ENCODE assay signal across 15 mouse cellular contexts in the genomic region with DNA sequence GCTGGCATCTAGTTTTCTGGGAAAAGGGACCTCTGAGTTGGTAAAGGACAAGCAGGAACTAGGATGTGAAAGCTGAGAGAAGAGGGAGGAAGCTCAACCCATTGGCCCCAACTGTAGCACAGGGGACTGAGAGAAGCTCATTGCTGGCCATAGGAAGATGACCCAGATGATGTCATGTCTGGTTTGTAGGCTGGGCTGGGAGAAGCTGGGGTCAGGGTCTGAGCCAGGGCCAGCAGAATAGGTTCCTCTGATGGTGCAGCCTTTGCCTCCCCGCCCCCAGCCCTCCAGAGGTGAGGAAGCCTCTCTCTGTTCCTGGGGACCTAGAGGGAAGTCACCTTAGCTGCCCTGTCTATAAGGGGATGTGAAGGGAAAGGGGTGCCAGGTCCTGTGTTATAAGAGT. TPM values are rescaled to one million over a fixed set of nuclear protein-coding genes. Genes with fewer than 3 reads are reported as not detected.
DNase-seq lines count a peak whose midpoint lies in the region; ATAC-seq lines count a peak whose summit lies in the region.
"Had no signal": no experiment of that assay in that cellular context is flagged by ENCODE, and none has a peak within 500 bp of the region (broad histone marks: within the 10 kb centered on the region; RNA-seq: fewer than 3 reads in every experiment).

No protein-coding gene starts in this region.

- H3K27me3 ChIP-seq in hindbrain, embryonic 10.5 days (ENCODE audit: insufficient read depth, poor library complexity, severe bottlenecking) = no peaks in the 10 kb centered on the region
- no peaks in the 10 kb centered on the region for H3K27me3 ChIP-seq in hindbrain, embryonic 16.5 days (replicated peaks; ENCODE audit: control insufficient read depth, insufficient read depth, low read length)
- H3K27me3 ChIP-seq: embryonic facial prominence, embryonic 13.5 days; embryonic facial prominence, embryonic 15.5 days; forebrain, embryonic 12.5 days had no signal

- no peak overlapping the region for H3K4me2 ChIP-seq in hindbrain, embryonic 16.5 days (ENCODE audit: low read length)
- H3K4me2 ChIP-seq: embryonic facial prominence, embryonic 13.5 days; embryonic facial prominence, embryonic 15.5 days; forebrain, embryonic 12.5 days had no signal

- H3K9me3 ChIP-seq in hindbrain, embryonic 10.5 days = no peaks in the 10 kb centered on the region
- H3K9me3 ChIP-seq in hindbrain, embryonic 16.5 days (ENCODE audit: control insufficient read depth, low read length) = no peaks in the 10 kb centered on the region
- H3K9me3 ChIP-seq: embryonic facial prominence, embryonic 13.5 days; embryonic facial prominence, embryonic 15.5 days; forebrain, embryonic 10.5 days; forebrain, embryonic 12.5 days had no signal

- no peak for ATAC-seq in hindbrain, embryonic 16.5 days
- ATAC-seq: forebrain, embryonic 14.5 days; forebrain, embryonic 16.5 days had no signal

- peak; percentile 34 to 40 for DNase-seq in cerebellum, postnatal 25 days
- DNase-seq in cerebellum, adult 9-10 months = no peak
- DNase-seq in hindbrain, embryonic 10.5 days (ENCODE audit: low spot score) = no peak
- DNase-seq: adrenal gland, adult 2 months; adrenal gland, postnatal 10 days; adrenal gland, postnatal 25 days; embryo, embryonic 11 days had no signal

- no peak overlapping the region for H3K9ac ChIP-seq in hindbrain, embryonic 16.5 days (ENCODE audit: low read depth, low read length)
- H3K9ac ChIP-seq: embryonic facial prominence, embryonic 13.5 days; embryonic facial prominence, embryonic 15.5 days; forebrain, embryonic 12.5 days had no signal

- WGBS in hindbrain, embryonic 10.5 days = 94% methylated on average over 1 of the region's 1 CpGs
- WGBS in hindbrain, embryonic 16.5 days = 67% methylated on average over 1 of the region's 1 CpGs

- H3K36me3 ChIP-seq in hindbrain, embryonic 10.5 days = no peaks in the 10 kb centered on the region
- no peaks in the 10 kb centered on the region for H3K36me3 ChIP-seq in hindbrain, embryonic 16.5 days (ENCODE audit: control insufficient read depth, insufficient read depth, low read length)
- H3K36me3 ChIP-seq: forebrain, embryonic 10.5 days; forebrain, embryonic 12.5 days had no signal

- no peak overlapping the region for H3K4me3 ChIP-seq in hindbrain, embryonic 10.5 days
- H3K4me3 ChIP-seq in hindbrain, embryonic 16.5 days (ENCODE audit: low read length) = no peak overlapping the region
- H3K4me3 ChIP-seq: embryonic facial prominence, embryonic 13.5 days; embryonic facial prominence, embryonic 15.5 days; erythroblast, embryonic 14.5 days; forebrain, embryonic 10.5 days; forebrain, embryonic 12.5 days had no signal

- 0 out of 2 replicates have a peak overlapping the region, but pooled peaks have one; percentile 56 for H3K27ac ChIP-seq in hindbrain, embryonic 10.5 days
- no peak overlapping the region for H3K27ac ChIP-seq in hindbrain, embryonic 16.5 days (ENCODE audit: low read depth, low read length)
- H3K27ac ChIP-seq: embryonic facial prominence, embryonic 13.5 days; embryonic facial prominence, embryonic 15.5 days; forebrain, embryonic 10.5 days; forebrain, embryonic 12.5 days had no signal

- H3K4me1 ChIP-seq in hindbrain, embryonic 10.5 days (replicated peaks) = peaks cover 38% of the 10 kb centered on the region
- no peaks in the 10 kb centered on the region for H3K4me1 ChIP-seq in hindbrain, embryonic 16.5 days (ENCODE audit: control insufficient read depth, insufficient read depth, low read depth, low read length)

RNA-seq across cellular contexts. Expression of gene Cmklr1, which starts 31.1 kb away (rescaled TPM):
- polyA plus RNA-seq in hindbrain, embryonic 10.5 days (2016; fragmentation: Nextera tagmentation; extraction: Ambion mirVana) = 0.78 and 1.1 TPM in 2 replicates
- 1.2 and 1.6 TPM in 2 replicates for polyA plus RNA-seq in hindbrain, embryonic 16.5 days (2015; fragmentation: Nextera tagmentation; extraction: Ambion mirVana)
- polyA plus RNA-seq: erythroblast, embryonic 14.5 days had no signal

Comparison
In these comparisons a context has a peak if more than half of its experiments do, and no peak if none do; other contexts are left out.
1. DNase-seq: peak in cerebellum, postnatal 25 days (2 of 2); none in cerebellum, adult 9-10 months (single experiment) and hindbrain, embryonic 10.5 days (single experiment).